Mouse (Mus musculus): ENCODE results near the gene Cic. TPM values are rescaled to one million over a fixed set of nuclear protein-coding genes. Genes with fewer than 3 reads are reported as not detected.

The Cic gene
- total RNA-seq (2023): 191 and 236 TPM in 2 replicates

DNA sequence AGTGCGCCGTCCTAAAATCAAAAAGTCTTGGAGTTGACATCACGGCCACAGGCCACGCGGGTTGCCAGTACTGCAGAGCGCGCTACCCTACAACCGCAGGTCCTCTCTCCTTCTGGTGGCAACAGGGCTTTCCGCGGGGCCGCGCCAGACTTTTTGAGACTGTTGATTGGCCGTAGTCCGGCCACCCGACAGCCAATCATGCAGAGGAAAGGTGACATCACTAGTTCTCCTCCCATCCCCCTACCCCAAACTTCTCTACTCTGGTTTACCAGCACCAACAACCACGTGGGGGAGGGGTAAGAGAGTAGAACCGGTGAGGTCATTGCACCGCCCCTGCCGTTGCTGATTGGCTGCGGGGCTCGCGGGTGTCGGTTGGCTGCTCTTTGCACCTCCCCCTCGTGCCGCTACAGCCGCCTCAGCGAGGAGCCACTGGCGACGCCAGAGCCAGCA is at the start of gene Cic:
Gene Cic, plus strand, starts transcription at position 404 of the 450 bp plus-strand sequence.

GRCm38 (mm10) chr7:25220457-25221101 is 46.9 kb upstream of the Cic start, which contains the start of gene Dedd2:
Dedd2 (minus strand) TSS chr7:25220615.

GRCm38 (mm10) chr7:25221102-25221883 is 46.2 kb upstream of the Cic start, which contains the start of gene Zfp526:
Zfp526 (plus strand) TSS chr7:25221425.

DNA sequence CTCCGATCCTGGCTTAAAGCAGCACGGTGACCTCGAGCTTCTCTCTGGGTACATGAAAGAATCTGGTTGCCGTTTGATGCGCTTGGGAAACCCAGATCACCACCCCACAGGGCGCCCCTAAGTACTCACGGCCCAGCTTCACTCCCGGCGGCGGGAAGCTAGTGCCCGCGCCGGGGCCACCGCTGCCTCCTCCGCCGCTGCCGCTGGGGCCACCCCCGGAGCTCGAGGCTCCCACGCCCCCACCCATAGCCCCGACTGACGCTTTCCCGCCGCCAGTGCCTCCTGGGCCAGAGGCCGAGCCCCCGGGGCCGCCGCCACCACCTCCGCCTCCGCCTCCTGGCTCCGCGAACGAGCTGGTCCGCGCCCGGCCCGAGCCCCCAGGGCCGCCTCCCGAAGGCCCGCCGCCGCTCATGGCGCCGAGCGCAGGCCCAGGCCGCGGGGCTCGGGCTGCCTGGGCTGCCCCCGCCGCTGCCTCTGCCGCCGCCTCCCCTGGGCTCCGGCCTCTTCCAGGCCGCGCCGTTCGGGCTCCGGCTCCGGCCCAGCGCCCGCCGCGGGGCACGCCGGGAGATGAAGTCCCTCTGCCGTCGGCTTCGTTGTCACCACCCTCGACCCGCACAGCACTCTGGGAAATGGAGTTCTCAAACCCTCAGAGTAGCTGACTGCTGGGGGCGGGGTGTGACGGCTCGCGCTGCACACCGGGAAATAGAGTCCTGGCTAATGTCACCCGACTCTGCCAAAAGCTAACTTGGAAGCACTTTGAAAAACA is 30.1 kb upstream of the Cic start, which contains the start of gene Gsk3a:
Gene Gsk3a, minus strand, starts transcription at position 603 of the 766 bp plus-strand sequence.

GRCm38 (mm10) chr7:25250141-25250972 is 17.1 kb upstream of the Cic start, which contains the start of gene Erf:
Erf (minus strand) TSS chr7:25250761.

GRCm38 (mm10) chr7:25297454-25298325 is 30.2 kb downstream of the Cic start, which contains the start of gene Pafah1b3:
Pafah1b3 (minus strand) TSS chr7:25297986.

DNA sequence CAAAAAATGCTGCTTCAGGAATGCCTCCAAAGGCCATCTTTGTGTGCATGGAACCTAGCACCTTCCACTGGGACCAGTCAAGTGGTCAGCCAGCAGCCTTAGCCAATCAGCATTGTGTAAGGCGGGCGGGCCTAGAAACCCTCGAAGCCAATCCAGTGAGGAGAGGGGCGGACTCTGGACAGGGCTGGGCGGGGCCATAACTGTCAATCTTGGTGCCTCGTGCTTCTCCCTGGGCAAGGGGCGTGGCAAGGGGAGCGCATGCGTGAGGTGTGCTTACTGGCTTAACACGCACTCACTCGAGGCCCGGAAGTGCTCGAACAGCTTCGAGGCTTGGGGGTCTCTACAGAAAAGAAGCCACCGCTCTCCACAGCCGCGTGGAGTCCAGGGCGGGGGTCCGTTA is 33.6 kb downstream of the Cic start, which contains the start of gene Prr19:
Gene Prr19, plus strand, starts transcription at position 349 of the 400 bp plus-strand sequence.

DNA sequence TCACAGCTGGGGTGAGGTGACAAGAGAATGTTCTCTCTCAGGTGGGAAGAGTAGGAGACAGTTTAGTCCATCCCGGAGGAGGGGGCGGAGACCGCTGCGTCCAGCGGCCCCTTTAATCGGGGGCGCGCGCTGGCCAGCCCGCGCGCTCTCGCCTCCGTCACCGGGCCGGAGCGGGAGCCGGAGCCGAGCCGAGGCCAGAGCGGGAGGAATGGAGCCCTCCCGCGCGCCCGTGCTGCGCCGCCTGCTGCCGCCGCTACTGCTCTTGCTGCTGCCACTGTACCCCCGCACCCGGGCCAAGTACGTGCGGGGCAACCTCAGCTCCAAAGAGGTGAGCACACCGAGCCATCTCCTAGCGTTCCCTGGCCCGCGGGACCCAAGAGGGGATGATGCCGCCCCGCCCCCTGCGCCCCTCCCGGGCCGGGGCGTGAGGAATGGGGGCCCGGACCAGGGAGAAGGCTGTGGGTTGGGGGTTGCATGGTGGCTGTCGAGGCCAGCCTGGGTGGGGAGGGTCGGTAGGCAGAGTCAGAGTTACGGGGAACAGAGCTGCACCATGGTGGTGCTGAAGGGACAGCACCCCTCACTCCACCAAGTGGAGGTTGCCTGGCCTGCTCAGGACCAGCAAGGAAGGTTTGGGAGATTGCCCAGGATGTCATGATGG is 38.6 kb downstream of the Cic start, which contains the start of gene Tmem145:
Gene Tmem145, plus strand, starts transcription at position 151 of the 658 bp plus-strand sequence.

GRCm38 (mm10) chr7:25316532-25317445 is 49.3 kb downstream of the Cic start, which contains the start of gene Megf8:
Megf8 (plus strand) TSS chr7:25317164.

Other genes with a start within 250 kb of the Cic start
- 1.7 and 5.5 TPM in 2 replicates for gene Grik5, start 195.4 kb upstream of the Cic start, total RNA-seq (2023)
- gene Zfp574, start 195.1 kb upstream of the Cic start, total RNA-seq (2023): 10.4 and 11.0 TPM in 2 replicates
- gene Pou2f2, start 88.0 kb upstream of the Cic start, total RNA-seq (2023): 7.4 and 8.8 TPM in 2 replicates
- gene Dedd2, start 47.1 kb upstream of the Cic start, total RNA-seq (2023): 228 and 310 TPM in 2 replicates
- 7.1 and 8.5 TPM in 2 replicates for gene Zfp526, start 46.3 kb upstream of the Cic start, total RNA-seq (2023)
- gene Gsk3a, start 29.9 kb upstream of the Cic start, total RNA-seq (2023): 66.1 and 79.7 TPM in 2 replicates
- 7.6 and 9.5 TPM in 2 replicates for gene Erf, start 16.9 kb upstream of the Cic start, total RNA-seq (2023)
- 4.6 and 9.4 TPM in 2 replicates for gene Pafah1b3, start 30.3 kb downstream of the Cic start, total RNA-seq (2023)
- gene Prr19, start 33.7 kb downstream of the Cic start, total RNA-seq (2023): not detected in 2 replicates
- gene Tmem145, start 38.4 kb downstream of the Cic start, total RNA-seq (2023): not detected in 2 replicates
- gene Megf8, start 49.5 kb downstream of the Cic start, total RNA-seq (2023): 1.9 and 3.2 TPM in 2 replicates
- not detected in 2 replicates for gene Cnfn, start 102.0 kb downstream of the Cic start, total RNA-seq (2023)
- gene Lipe, start 131.0 kb downstream of the Cic start, total RNA-seq (2023): 49.2 and 51.6 TPM in 2 replicates
- not detected in 2 replicates for gene Cxcl17, start 145.2 kb downstream of the Cic start, total RNA-seq (2023)
- gene Ceacam1, start 209.9 kb downstream of the Cic start, total RNA-seq (2023): 225 and 283 TPM in 2 replicates

Data from neutrophil, adult 65 days (primary cell).